Mouse (Mus musculus): Measurements from ENCODE around the gene Cldn7.
"Not testable (repeated sequence)": the region's sequence is repeated elsewhere in the genome, so short reads cannot be mapped to it uniquely, and the experiment has no call there.

The Cldn7 gene

DNA sequence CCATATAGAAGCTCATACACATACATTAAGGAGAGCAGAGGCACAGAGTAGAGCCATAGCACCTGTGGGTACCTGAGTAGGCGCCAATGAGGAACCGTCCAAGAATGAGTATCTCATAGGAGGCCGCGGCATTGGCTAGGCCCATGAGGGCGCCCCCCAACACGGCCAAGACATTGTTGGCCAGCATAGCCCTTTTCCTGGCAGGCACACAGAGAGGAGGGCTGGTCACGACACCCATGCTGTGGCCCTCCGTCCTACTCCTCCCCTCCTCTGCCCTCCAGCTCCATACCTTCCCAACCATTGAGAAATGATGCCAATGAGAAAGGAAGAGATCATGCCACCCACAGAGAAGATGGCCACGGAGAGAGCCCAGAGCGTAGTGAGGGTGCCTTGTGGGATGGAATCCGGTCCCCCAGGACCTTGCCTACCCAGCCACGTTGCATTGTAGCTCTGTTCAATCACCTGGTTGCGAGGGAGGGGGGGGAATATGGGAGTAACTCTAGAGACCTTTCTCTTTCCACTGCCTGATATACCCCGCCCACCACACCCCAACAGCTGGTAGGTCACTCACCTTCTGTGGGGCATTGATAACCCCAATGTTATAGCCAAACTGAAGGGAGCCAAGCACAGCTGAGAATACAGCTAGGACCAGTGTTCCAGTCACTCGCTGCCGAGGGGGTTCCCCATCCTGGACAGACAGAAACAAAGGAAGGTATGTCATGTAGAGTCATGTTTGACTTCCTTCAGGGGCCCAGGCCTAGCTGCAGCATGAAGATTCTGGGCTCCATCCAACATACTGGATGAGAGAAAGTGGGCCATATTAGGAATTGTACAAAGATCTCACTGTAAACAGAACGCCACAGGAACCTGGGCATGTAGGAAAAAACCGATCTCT is 18.3 kb upstream of the Cldn7 start:
- no peak for TF ChIP-seq CTCF (conservative IDR thresholded peaks at IDR 0.05; ENCODE audit: low read length)
- no peak for TF ChIP-seq NANOG (IDR thresholded peaks at IDR 0.05; ENCODE audit: borderline replicate concordance, low read length)
- no peak for TF ChIP-seq POU5F1 (IDR thresholded peaks at IDR 0.05; ENCODE audit: borderline replicate concordance, low read length)
- H3K9me3 ChIP-seq (ENCODE audit: low read length): no peaks in the 10 kb centered on the region
- 0 out of 2 replicates have a peak overlapping the region, but pooled peaks have one; percentile 20 for H3K4me3 ChIP-seq (replicated peaks; ENCODE audit: low read length)
- peaks cover 62% of the 10 kb centered on the region for H3K4me1 ChIP-seq (replicated peaks; ENCODE audit: low read depth, low read length)
- H3K36me3 ChIP-seq (ENCODE audit: insufficient read depth, low read length): peaks cover 11% of the 10 kb centered on the region
- H3K27me3 ChIP-seq (ENCODE audit: insufficient read depth, low read length): peaks cover 48% of the 10 kb centered on the region

GRCm38 (mm10) chr11:69947337-69948065 is 17.1 kb upstream of the Cldn7 start:
- H3K27me3 ChIP-seq (ENCODE audit: insufficient read depth, low read length): peaks cover 52% of the 10 kb centered on the region
- peak overlapping the region; percentile 82 for H3K4me3 ChIP-seq (replicated peaks; ENCODE audit: low read length)

GRCm38 (mm10) chr11:69948066-69948762 is 16.4 kb upstream of the Cldn7 start, which contains the start of gene Slc2a4:
TSS of gene Slc2a4 (minus strand) at chr11:69948188.
- H3K4me1 ChIP-seq (replicated peaks; ENCODE audit: low read depth, low read length): peaks cover 53% of the 10 kb centered on the region

More at GRCm38 (mm10) chr11:69947337-69948065, 17.1 kb upstream of the Cldn7 start:
- H3K4me1 ChIP-seq (replicated peaks; ENCODE audit: low read depth, low read length): peaks cover 60% of the 10 kb centered on the region
- H3K36me3 ChIP-seq (ENCODE audit: insufficient read depth, low read length): peaks cover 11% of the 10 kb centered on the region
- H3K9me3 ChIP-seq (ENCODE audit: low read length): no peaks in the 10 kb centered on the region
- TF ChIP-seq NANOG (IDR thresholded peaks at IDR 0.05; ENCODE audit: borderline replicate concordance, low read length): no peak
- no peak for TF ChIP-seq CTCF (conservative IDR thresholded peaks at IDR 0.05; ENCODE audit: low read length)
- no peak for TF ChIP-seq POU5F1 (IDR thresholded peaks at IDR 0.05; ENCODE audit: borderline replicate concordance, low read length)

DNA sequence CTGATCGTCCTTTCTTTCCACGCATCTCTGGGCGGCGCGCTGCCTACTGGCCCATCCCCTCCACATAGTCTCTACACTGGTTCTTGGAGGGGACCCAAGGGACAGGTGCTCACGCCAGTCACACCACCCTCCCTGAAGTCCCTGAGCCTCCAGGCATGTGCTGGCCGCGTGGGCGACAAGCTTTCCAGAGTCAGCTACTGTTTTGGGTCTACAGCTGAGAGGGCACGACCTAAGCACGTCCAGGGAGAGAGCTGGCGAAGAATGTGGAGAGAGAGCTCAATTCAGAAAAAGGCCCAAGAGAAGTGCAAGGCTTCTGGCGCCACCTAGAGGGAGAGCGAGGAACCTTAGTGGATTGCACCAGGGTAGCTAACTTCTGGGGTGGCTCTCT is 15.8 kb upstream of the Cldn7 start:
- Histone ChIP-seq H3K4me1 (replicated peaks; ENCODE audit: low read depth, low read length) (peaks cover 49% of the 10 kb centered on the region), H3K4me3 (replicated peaks; ENCODE audit: low read length) (peak overlapping the region; percentile 82), H3K36me3 (ENCODE audit: insufficient read depth, low read length) (peaks cover 11% of the 10 kb centered on the region), H3K9me3 (ENCODE audit: low read length) (no peaks in the 10 kb centered on the region), H3K27me3 (ENCODE audit: insufficient read depth, low read length) (peaks cover 47% of the 10 kb centered on the region)
- TF ChIP-seq POU5F1 (IDR thresholded peaks at IDR 0.05; ENCODE audit: borderline replicate concordance, low read length) (no peak), NANOG (IDR thresholded peaks at IDR 0.05; ENCODE audit: borderline replicate concordance, low read length) (no peak), CTCF (conservative IDR thresholded peaks at IDR 0.05; ENCODE audit: low read length) (peak; percentile 91)

More at GRCm38 (mm10) chr11:69948066-69948762, 16.4 kb upstream of the Cldn7 start, which contains the start of gene Slc2a4:
- Histone ChIP-seq H3K9me3 (ENCODE audit: low read length) (no peaks in the 10 kb centered on the region), H3K27me3 (ENCODE audit: insufficient read depth, low read length) (peaks cover 47% of the 10 kb centered on the region), H3K4me3 (replicated peaks; ENCODE audit: low read length) (peak within 1 kb of the TSS; percentile 82), H3K36me3 (ENCODE audit: insufficient read depth, low read length) (peaks cover 11% of the 10 kb centered on the region)
- TF ChIP-seq POU5F1 (IDR thresholded peaks at IDR 0.05; ENCODE audit: borderline replicate concordance, low read length) (no peak), NANOG (IDR thresholded peaks at IDR 0.05; ENCODE audit: borderline replicate concordance, low read length) (no peak), CTCF (conservative IDR thresholded peaks at IDR 0.05; ENCODE audit: low read length) (no peak)

- Histone ChIP-seq H3K4me3 (replicated peaks; ENCODE audit: low read length) (no peak overlapping the region), H3K4me1 (replicated peaks; ENCODE audit: low read depth, low read length) (peaks cover 27% of the 10 kb centered on the region), H3K9me3 (ENCODE audit: low read length) (no peaks in the 10 kb centered on the region), H3K36me3 (ENCODE audit: insufficient read depth, low read length) (no peaks in the 10 kb centered on the region), H3K27me3 (ENCODE audit: insufficient read depth, low read length) (peaks cover 32% of the 10 kb centered on the region)
- TF ChIP-seq POU5F1 (IDR thresholded peaks at IDR 0.05; ENCODE audit: borderline replicate concordance, low read length) (no peak), NANOG (IDR thresholded peaks at IDR 0.05; ENCODE audit: borderline replicate concordance, low read length) (no peak), CTCF (conservative IDR thresholded peaks at IDR 0.05; ENCODE audit: low read length) (peak; percentile 38)
Observed at GRCm38 (mm10) chr11:69950807-69951459, 13.6 kb upstream of the Cldn7 start.

DNA sequence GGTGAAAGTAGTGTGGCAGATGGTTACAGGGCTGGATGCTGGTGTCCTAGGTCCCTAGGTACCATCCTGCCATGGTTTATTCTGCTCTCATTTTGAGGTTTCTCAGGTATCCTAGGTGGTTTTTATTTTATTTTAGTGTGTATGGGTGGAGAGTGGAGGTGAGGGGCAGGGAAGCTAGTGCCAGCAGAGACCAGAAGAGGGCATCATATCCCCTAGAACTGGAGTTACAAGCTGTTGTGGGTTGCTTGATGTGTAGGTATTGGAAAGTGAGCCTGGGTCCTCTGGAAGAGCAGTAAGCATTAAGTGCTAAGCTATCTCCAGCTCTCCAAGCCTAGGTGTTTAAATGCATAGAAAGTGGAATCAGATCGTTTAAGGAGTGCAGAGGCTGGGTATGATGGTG is 12.3 kb upstream of the Cldn7 start:
- peaks cover 21% of the 10 kb centered on the region for H3K27me3 ChIP-seq (ENCODE audit: insufficient read depth, low read length)
- H3K9me3 ChIP-seq (ENCODE audit: low read length): no peaks in the 10 kb centered on the region
- no peaks in the 10 kb centered on the region for H3K36me3 ChIP-seq (ENCODE audit: insufficient read depth, low read length)
- peaks cover 14% of the 10 kb centered on the region for H3K4me1 ChIP-seq (replicated peaks; ENCODE audit: low read depth, low read length)
- H3K4me3 ChIP-seq (replicated peaks; ENCODE audit: low read length): no peak overlapping the region
- TF ChIP-seq NANOG (IDR thresholded peaks at IDR 0.05; ENCODE audit: borderline replicate concordance, low read length) (no peak), CTCF (conservative IDR thresholded peaks at IDR 0.05; ENCODE audit: low read length) (peak; percentile 10; the same call in 1 of the 2 replicates)

DNA sequence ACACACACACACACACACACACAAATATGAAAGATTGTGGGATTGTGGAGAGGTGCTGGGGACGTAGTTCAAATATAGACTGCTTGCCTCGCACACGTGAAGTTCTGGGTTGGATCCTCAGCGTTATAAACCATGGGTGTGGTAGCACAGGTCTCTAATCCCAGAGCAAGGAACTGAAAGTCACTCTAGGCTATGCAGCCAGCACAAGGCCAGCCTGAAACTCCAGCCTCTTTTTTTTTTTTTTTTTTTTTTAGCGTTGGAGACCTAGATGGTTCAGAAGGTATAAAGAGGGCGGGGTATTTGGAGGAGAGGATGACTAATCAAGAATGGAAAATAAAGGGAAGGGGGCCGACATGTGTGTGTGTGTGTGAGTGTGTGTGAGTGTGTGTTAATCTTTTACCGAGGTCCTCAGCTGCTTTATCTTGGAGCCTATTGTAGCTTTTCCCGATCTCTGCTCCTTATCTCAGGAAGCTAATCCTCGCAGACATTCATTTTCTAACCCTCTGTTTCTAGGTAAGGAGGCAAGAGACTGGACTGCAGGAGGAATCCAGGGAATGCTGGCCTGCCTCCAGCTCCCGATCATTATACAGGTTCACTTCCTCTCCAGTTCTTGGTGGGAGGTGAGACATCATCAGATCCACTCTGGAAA is 11.2 kb upstream of the Cldn7 start:
- no peaks in the 10 kb centered on the region for H3K36me3 ChIP-seq (ENCODE audit: insufficient read depth, low read length)
- TF ChIP-seq POU5F1 (IDR thresholded peaks at IDR 0.05; ENCODE audit: borderline replicate concordance, low read length) (no peak), CTCF (conservative IDR thresholded peaks at IDR 0.05; ENCODE audit: low read length) (no peak), NANOG (IDR thresholded peaks at IDR 0.05; ENCODE audit: borderline replicate concordance, low read length) (no peak)
- no peak overlapping the region for H3K4me3 ChIP-seq (replicated peaks; ENCODE audit: low read length)
- H3K9me3 ChIP-seq (ENCODE audit: low read length): no peaks in the 10 kb centered on the region
- H3K4me1 ChIP-seq (replicated peaks; ENCODE audit: low read depth, low read length): peaks cover 5% of the 10 kb centered on the region
- H3K27me3 ChIP-seq (ENCODE audit: insufficient read depth, low read length): peaks cover 13% of the 10 kb centered on the region; the same call in 1 of the 2 replicates

DNA sequence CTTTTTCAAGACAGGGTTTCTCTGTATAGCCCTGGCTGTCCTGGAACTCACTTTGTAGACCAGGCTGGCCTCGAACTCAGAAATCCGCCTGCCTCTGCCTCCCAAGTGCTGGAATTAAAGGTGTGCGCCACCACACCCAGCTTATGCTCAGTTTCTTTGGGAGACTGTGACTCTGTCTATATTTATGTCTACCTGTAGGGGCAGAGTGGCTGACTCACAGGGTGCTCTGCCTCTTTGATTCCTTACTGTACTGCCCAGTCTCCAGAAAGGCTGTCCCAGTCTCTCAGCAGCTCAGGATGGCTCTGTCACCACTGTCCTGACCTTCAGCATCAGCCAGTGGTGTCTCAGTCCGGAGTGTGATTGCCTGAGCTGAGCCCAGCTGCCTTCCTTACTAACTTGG is 9.0 kb upstream of the Cldn7 start:
- H3K4me3 ChIP-seq (replicated peaks; ENCODE audit: low read length); H3K4me1 ChIP-seq (replicated peaks; ENCODE audit: low read depth, low read length); H3K27me3 ChIP-seq (ENCODE audit: insufficient read depth, low read length); H3K36me3 ChIP-seq (ENCODE audit: insufficient read depth, low read length); H3K9me3 ChIP-seq (ENCODE audit: low read length): not testable (repeated sequence)
